Mouse (Mus musculus): ENCODE results near the gene Mgea5. TPM values are rescaled to one million over a fixed set of nuclear protein-coding genes. Genes with fewer than 3 reads are reported as not detected.
"Not testable (repeated sequence)": the region's sequence is repeated elsewhere in the genome, so short reads cannot be mapped to it uniquely, and the experiment has no call there.

The Mgea5 gene
- total RNA-seq (2022): 10 to 100 TPM; 70.7 to 85.5 (median 82.4) TPM

GRCm38 (mm10) chr19:45783181-45783932 lies at the start of gene Mgea5:
Gene Mgea5 (minus strand): TSS chr19:45783837.
- DNase-seq (ENCODE audit: low spot score): peak; percentile 99

GRCm38 (mm10) chr19:45830679-45831078 lies 47.0 kb upstream of the Mgea5 start:
- DNase-seq (ENCODE audit: low spot score): no peak

DNA sequence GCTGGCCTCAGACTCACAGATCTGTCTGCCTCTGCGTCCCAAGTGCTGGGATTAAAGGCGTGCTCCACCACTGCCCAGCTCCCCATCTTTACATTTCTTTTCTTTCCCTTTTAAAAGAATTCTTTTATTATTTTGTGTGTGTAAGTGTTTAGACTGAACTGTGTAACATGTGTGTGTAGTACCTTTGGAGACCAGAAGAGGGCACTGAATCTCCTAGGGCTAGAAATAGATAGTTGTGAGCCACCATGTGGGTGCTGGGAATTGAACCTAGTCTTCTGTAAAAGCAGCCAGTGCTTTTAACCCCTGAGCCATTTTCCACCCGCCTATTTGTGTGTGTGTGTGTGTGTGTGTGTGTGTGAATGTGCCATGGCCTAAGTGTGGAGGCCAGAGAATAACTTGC lies 44.1 kb upstream of the Mgea5 start:
- DNase-seq (ENCODE audit: low spot score): no peak

DNA sequence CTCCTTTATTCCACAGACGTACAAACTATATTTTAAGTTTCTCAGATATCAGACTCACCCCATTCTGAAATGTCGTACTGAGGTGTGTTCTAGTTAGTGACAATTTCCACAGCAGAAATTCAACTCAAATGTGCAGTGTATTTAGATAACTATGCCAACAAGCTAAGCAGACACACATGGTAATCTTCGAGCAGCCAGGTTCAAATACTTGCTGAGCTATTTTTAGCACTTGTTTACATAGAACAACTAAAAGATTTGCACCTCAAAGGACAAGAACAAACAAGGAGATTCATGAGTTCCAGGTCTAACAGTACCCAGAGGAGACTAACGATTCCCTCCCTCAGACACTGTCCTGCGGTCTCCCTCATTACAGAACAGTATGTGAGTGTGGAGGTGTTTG lies 43.5 kb upstream of the Mgea5 start:
- no peak for DNase-seq (ENCODE audit: low spot score)

- peak; percentile 42 for DNase-seq (ENCODE audit: low spot score)
Measured at GRCm38 (mm10) chr19:45826146-45826545, 42.5 kb upstream of the Mgea5 start.

- DNase-seq (ENCODE audit: low spot score): no peak
Measured at GRCm38 (mm10) chr19:45821832-45822231, 38.2 kb upstream of the Mgea5 start.

DNA sequence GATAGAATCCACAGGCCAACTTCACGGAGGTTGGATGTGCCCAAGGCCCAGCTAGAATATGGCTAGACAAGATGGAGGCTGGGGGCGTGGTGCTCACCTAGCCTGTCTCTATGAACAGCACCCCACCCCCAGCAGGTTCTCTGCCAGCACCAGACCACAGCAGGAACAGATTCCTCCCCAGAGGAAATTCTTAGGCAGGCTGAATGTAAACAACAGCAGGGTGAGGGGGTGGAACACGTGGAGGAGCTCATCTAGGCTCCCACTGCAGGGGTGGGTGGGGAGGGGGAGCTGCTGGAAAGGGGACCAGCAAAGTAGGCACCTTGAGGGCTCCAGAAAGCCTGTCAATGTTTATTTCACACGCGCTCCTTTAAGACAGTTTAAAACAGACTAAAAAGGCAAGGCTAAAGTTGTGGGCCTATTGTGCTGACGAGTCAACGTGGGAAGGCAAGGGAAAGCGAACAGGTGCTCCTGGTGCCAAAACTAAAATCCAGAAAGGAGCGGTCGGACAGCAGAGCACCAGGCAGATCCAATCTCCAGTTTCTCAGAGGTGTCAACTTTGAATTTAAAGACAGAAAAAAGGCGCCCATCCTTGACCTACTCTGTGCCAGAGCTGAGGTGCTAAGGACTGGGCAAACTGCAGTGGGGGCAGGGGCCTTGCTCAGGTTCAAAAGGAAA lies 34.3 kb upstream of the Mgea5 start:
- DNase-seq (ENCODE audit: low spot score): no peak

- DNase-seq (ENCODE audit: low spot score): no peak
Measured at GRCm38 (mm10) chr19:45816727-45817126, 33.1 kb upstream of the Mgea5 start.

DNA sequence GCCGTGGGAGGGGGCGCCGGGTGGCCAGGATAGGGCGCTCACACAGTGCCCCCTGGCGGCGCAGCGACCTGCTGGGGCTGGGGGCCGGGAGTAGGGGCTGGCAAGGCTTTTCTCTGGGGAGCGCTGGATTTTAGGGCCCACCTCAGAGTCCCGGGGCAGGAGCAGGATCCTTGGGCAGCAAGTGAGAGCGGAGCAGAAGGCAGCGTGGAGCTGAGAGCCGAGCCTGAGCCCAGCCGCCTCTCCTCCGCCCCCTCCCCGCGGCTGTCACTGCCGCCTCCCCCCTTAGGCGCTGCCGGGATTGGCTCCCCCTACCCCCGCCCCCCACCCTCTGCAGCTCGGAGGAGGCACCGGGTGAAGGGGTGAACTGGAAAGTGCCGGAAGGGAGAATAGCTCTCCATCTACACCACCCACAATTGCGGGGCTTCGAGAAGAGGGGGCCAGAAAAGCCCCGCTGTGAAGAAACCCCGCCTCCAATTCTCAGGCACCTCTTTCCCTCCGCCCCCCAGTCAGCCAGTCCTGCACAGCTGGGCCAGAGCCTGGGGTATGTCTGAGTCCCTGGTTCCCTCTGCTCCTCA lies 32.3 kb upstream of the Mgea5 start, which contains the start of gene Kcnip2:
Gene Kcnip2, minus strand, starts transcription at position 231 of the 575 bp plus-strand sequence.
- no peak for DNase-seq (ENCODE audit: low spot score)

DNA sequence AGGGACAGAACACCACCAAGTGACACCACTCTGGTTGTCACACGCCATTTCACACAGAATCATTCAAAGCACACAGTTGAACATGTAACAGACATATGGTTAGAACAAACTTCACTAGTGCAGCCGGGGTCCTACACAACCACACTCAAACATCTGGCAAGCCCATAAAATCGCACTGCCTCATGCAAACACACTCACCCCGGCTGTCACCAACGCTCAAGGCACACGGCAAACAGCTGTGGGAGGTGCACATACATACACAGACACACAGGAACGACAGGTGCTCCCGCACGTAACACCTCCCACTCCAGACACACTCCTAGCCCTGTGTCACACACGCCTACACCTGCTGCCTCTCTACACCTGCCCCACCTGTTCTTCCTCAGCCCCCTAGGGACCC lies 31.5 kb upstream of the Mgea5 start:
- no peak for DNase-seq (ENCODE audit: low spot score)

DNA sequence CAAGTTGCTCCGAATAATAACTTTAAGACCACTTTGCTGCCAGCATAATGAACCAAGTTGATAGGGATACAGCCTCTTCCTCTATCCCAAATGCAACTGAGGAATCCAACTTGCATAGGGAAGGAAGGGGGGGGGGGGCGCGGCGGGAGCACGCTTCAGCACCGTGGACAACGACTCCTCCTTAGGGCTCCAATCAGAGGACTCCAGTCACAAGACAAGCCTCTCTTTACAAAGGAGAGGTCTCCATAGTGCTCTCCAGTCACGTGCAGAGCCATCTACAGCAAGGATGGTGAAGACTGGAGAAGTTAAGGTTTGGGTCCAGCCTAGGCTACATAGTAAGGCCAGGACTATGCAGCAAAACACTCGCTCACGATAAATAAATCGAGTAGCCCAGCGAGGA lies 30.2 kb upstream of the Mgea5 start:
- no peak for DNase-seq (ENCODE audit: low spot score)

DNA sequence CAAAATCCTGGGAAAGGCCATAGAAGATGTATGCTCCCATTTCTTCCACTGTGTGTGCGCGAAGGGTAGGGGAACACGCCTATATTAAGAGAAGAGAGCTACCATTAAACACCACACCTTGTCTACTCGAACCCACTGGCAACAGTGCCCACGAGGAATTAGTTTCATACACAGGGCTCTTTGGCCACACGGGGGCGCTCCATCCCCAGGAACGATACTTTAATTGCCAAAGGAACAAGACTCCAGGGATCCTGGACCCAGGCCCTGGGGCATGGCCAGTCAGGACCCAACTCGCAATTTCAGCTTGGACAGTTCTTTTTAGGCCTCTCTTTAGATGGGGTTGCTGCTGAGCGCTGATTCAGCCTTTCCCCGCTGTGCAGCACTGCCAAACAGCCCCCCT lies 29.6 kb upstream of the Mgea5 start:
- DNase-seq (ENCODE audit: low spot score): peak; percentile 75

- no peak for DNase-seq (ENCODE audit: low spot score)
Measured at GRCm38 (mm10) chr19:45812673-45813252, 29.1 kb upstream of the Mgea5 start.

DNA sequence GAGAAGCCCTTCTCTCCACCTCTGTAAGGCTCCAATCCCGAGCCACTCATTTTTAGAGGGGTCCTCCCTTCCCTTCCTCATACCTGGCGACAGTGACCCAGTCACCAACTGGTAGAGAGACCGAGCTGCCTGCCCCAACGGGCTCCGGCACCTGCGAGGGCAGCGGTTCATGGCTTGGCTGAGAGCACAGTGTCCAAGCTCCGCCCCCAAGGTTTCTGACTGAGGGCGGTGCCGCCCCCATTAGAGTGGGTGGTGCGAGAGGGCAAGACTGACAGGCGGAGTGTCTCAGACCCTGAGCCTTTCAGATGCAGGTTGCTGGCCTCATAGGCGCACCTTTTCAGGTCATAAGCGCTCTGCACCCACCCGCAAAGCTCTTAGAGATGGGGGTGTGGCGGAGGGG lies 28.5 kb upstream of the Mgea5 start:
- DNase-seq (ENCODE audit: low spot score): no peak

DNA sequence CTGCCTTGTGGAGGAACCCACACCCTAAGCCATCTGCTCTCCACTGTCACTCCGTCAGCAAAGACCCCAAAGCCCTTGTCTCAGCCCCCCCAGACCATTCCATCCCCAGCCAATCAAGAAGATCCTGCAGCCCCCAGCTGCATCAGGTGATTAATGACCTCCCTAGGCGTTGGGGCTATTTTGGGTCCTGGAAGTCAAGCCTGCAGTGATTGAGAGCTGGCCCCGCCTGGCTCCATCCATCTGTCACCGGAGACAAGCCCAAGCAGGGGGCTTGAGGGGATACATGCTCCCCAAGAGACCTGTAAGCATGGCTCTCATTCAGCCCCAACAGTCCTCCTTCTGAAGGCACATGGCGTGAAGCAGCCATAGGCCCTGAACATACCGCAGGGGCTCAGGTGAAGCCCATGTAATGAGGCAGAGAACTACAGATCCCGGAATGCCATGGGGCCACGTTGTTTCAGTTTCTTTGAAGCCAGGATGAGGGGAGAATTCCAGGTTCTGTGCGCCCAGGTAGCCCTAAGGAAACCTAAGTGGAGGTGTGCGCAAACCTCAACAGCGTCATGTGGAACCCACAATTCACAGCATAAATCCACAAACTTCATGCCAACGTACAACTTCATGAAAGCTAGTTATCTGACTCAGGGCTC lies 27.5 kb upstream of the Mgea5 start:
- DNase-seq (ENCODE audit: low spot score): no peak

GRCm38 (mm10) chr19:45807732-45808131 lies 24.1 kb upstream of the Mgea5 start:
- DNase-seq (ENCODE audit: low spot score): no peak

GRCm38 (mm10) chr19:45805817-45806216 lies 22.2 kb upstream of the Mgea5 start:
- DNase-seq (ENCODE audit: low spot score): not testable (repeated sequence)

DNA sequence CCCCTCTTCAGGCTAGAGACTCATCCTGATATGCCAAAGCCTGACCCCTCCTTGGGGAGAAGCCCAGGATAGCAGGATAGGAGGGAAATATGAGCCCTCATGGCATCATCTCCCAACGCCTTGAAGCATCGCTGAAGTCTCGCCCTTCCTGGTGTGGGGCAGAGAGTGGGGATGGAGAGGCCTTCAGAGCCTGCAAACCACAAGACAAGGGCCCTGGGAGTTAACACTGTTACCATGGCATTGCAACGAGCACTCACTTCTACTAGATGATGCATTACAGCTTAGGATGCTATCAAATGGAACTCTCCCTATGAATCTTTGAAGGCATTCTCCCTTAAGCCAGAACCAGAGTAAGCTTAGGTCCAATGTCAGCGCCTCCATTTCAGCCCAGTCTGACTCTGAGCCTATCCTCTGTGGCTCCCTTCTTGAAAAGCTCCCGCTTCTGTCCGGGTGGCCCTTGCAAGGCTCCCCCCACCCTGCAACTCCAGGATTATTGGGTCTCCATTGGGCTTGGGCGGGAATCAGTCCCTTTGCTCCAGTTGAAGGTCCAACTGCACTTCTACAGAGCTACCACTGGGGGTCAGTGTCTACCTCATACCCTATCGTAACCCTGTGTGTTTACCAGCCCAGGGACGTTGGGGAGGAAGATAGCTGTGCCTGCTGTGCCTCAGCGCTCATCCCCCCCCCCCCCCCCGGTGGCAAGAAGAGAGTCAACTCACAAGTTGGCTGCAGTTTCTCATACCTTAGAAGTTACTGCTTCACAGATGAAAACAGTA lies 21.1 kb upstream of the Mgea5 start:
- no peak for DNase-seq (ENCODE audit: low spot score)

GRCm38 (mm10) chr19:45803408-45803807 lies 19.8 kb upstream of the Mgea5 start:
- DNase-seq (ENCODE audit: low spot score): no peak

- no peak for DNase-seq (ENCODE audit: low spot score)
Measured at GRCm38 (mm10) chr19:45802702-45803101, 19.1 kb upstream of the Mgea5 start.

DNA sequence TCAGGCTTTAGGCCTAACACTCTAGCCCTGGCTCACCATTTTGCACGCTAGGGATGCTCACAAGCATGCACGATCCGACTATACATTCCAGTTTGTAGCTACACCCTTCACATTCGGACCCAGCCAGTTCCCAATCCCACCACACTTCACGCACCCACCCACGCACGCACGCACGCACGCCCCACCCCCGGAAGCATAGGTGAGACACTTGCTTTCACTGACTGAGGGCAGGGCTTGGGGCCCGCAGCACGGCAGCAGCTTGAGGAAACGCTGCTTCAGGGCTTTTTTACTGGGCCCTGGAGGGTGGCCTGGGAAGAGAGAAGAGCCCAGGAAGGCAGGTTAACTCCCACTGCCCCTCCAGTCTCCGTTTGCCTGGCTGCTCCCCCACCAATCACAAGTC lies 13.2 kb upstream of the Mgea5 start:
- DNase-seq (ENCODE audit: low spot score): no peak

All from heart, adult 8-10 months (tissue).